Mouse (Mus musculus): ENCODE measurements around the gene Gid4. TPM values are rescaled to one million over a fixed set of nuclear protein-coding genes. Genes with fewer than 3 reads are reported as not detected.
"Not testable (repeated sequence)": the region's sequence is repeated elsewhere in the genome, so short reads cannot be mapped to it uniquely, and the experiment has no call there.

Gid4 gene
- polyA plus RNA-seq, 1 experiment from 2014 or later, result 20.0 TPM

DNA sequence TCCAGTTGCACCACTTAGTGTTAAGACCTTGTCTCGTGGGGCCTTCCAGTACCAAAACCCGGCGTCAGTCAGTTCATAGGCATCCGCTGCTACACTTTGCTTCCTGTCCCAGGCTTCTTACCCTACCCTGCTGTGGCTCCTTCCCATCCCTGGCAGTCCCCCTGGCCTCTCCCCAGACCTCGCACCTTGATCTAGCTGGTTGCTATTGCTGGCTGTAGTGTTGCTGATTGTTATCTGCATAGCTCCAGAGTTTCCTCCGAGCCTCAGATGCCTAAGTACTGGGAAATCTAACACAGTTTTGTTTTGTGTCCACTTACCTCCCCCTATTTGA, 1.5 kb downstream of the Gid4 start:
- Histone ChIP-seq H3K36me3 (ENCODE audit: control insufficient read depth, insufficient read depth, low read length) (no peaks in the 10 kb centered on the region), H3K4me3 (replicated peaks; ENCODE audit: low read length) (peak overlapping the region; percentile 93), H3K27ac (ENCODE audit: low read length) (no peak overlapping the region), H3K27me3 (ENCODE audit: control insufficient read depth, insufficient read depth, low read length) (no peaks in the 10 kb centered on the region), H3K9me3 (replicated peaks; ENCODE audit: control insufficient read depth, low read length) (no peaks in the 10 kb centered on the region), H3K4me2 (ENCODE audit: low read depth, low read length) (peak overlapping the region; percentile 67), H3K9ac (ENCODE audit: low read length) (peak overlapping the region; percentile 96), H3K4me1 (ENCODE audit: control insufficient read depth, insufficient read depth, low read length) (peaks cover 17% of the 10 kb centered on the region)
- 10% methylated on average over 6 of the region's 6 CpGs for WGBS
- no peak for ATAC-seq (ENCODE audit: insufficient read depth, low FRiP score)

DNA sequence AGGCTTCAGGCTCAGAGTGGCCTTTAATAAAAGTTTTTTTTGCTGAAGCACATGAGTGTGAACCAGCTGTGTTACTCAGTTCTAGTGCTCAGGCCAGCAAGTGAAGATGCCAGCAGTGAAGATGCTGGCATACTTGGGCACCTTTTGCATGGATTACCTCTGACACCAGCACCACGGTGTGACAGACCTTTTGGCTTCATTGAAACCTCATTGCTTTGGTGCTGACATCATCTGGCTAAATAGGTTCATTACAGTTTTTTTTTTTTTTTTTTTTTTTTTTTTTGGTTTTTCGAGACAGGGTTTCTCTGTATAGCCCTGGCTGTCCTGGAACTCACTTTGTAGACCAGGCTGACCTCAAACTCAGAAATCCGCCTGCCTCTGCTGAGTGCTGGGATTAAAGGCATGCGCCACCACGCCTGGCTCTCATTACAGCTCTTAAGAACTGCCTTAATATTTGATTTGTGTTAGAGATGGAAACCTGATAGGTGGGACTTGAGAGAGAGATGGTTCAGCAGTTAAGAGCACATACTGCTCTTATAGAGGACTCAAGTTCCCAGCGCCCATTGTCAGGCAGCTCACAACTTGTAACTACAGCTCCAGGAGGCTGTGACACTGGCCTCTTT, 5.2 kb downstream of the Gid4 start:
- Histone ChIP-seq H3K27ac (ENCODE audit: low read length) (no peak overlapping the region), H3K36me3 (ENCODE audit: control insufficient read depth, insufficient read depth, low read length) (no peaks in the 10 kb centered on the region), H3K9me3 (replicated peaks; ENCODE audit: control insufficient read depth, low read length) (no peaks in the 10 kb centered on the region), H3K4me3 (replicated peaks; ENCODE audit: low read length) (no peak overlapping the region), H3K9ac (ENCODE audit: low read length) (no peak overlapping the region), H3K27me3 (ENCODE audit: control insufficient read depth, insufficient read depth, low read length) (no peaks in the 10 kb centered on the region), H3K4me1 (ENCODE audit: control insufficient read depth, insufficient read depth, low read length) (peaks cover 12% of the 10 kb centered on the region), H3K4me2 (ENCODE audit: low read depth, low read length) (no peak overlapping the region)
- no peak for ATAC-seq (ENCODE audit: insufficient read depth, low FRiP score)
- 65% methylated on average over 5 of the region's 6 CpGs for WGBS

DNA sequence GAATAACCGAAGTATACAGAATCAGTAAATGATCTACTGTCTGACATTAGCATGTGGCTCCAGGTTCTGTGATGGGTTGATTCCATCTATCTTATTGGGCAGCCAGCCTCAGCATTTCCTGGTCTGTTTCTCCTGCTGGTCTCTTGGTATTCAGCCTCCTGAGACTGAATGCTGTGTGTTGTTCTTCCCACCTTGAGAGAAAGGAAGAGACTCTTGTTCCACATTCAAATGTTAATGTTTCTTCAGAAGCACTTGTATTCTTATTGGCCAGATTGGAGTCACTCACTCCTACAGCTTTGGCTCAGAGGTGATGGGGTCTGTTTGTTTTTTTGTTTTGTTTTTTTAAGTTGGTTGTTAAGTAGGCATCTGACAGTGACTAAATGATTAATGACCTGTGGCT, 6.1 kb downstream of the Gid4 start:
- H3K27ac ChIP-seq (ENCODE audit: low read length), result no peak overlapping the region
- ATAC-seq (ENCODE audit: insufficient read depth, low FRiP score), result no peak
- H3K4me1 ChIP-seq (ENCODE audit: control insufficient read depth, insufficient read depth, low read length), result peaks cover 12% of the 10 kb centered on the region
- H3K4me2 ChIP-seq (ENCODE audit: low read depth, low read length), result no peak overlapping the region
- no peaks in the 10 kb centered on the region for H3K36me3 ChIP-seq (ENCODE audit: control insufficient read depth, insufficient read depth, low read length)
- no peak overlapping the region for H3K9ac ChIP-seq (ENCODE audit: low read length)
- no peaks in the 10 kb centered on the region for H3K27me3 ChIP-seq (ENCODE audit: control insufficient read depth, insufficient read depth, low read length)
- 89% methylated on average over 1 of the region's 1 CpGs for WGBS
- no peak overlapping the region for H3K4me3 ChIP-seq (replicated peaks; ENCODE audit: low read length)
- H3K9me3 ChIP-seq (replicated peaks; ENCODE audit: control insufficient read depth, low read length), result no peaks in the 10 kb centered on the region

DNA sequence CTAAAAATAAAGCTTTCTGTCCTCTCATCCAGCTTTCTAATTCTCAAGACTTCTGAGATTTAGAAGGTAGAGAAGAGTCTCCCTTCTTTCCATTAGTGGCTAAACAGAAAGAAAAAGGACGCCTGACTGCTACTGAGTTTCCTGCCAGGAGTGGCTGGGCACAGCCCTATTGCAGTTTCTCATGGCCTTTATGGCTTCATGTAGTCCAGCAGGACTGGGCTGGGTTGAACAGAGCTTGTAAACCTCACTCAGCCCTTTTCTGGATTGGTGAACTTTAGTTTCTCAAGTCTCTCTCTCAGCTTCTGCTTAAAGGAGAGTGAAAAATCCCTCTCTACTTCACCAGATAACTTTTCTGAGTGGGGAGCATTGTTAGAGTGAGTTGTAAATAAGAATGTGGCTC, 9.5 kb downstream of the Gid4 start:
- ATAC-seq (ENCODE audit: insufficient read depth, low FRiP score), result no peak
- Histone ChIP-seq H3K27me3 (ENCODE audit: control insufficient read depth, insufficient read depth, low read length) (no peaks in the 10 kb centered on the region), H3K4me3 (replicated peaks; ENCODE audit: low read length) (no peak overlapping the region), H3K27ac (ENCODE audit: low read length) (no peak overlapping the region), H3K9me3 (replicated peaks; ENCODE audit: control insufficient read depth, low read length) (no peaks in the 10 kb centered on the region), H3K4me1 (ENCODE audit: control insufficient read depth, insufficient read depth, low read length) (no peaks in the 10 kb centered on the region), H3K4me2 (ENCODE audit: low read depth, low read length) (no peak overlapping the region), H3K36me3 (ENCODE audit: control insufficient read depth, insufficient read depth, low read length) (0 out of 2 replicates have a peak, but pooled peaks cover 5% of the 10 kb centered on the region), H3K9ac (ENCODE audit: low read length) (no peak overlapping the region)
- WGBS, result 87% methylated on average over 1 of the region's 1 CpGs

DNA sequence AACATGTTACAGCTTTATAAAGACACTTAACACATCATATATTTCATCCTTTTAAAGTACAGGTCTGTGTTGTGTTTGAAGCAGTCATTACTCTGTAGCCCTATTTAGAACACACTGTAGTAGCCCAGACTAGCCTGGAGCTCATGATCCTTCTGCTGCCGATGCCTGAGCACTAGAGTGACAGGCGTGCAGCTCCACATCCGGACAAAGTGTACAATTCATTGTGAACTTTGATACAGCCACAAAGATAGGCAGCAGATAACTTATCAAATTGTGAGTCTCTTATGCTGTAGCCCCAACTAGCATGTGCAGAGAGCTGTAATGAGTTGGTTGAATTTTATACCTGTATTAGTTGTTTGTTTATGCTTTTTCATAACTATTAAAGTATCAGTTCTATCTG, 10.7 kb downstream of the Gid4 start:
- H3K9me3 ChIP-seq (replicated peaks; ENCODE audit: control insufficient read depth, low read length), result no peaks in the 10 kb centered on the region
- no peak overlapping the region for H3K9ac ChIP-seq (ENCODE audit: low read length)
- no peak overlapping the region for H3K4me2 ChIP-seq (ENCODE audit: low read depth, low read length)
- H3K36me3 ChIP-seq (ENCODE audit: control insufficient read depth, insufficient read depth, low read length), result 0 out of 2 replicates have a peak, but pooled peaks cover 5% of the 10 kb centered on the region
- WGBS, result 85% methylated on average over 3 of the region's 3 CpGs
- H3K27ac ChIP-seq (ENCODE audit: low read length), result no peak overlapping the region
- no peak for ATAC-seq (ENCODE audit: insufficient read depth, low FRiP score)
- H3K27me3 ChIP-seq (ENCODE audit: control insufficient read depth, insufficient read depth, low read length), result no peaks in the 10 kb centered on the region
- no peaks in the 10 kb centered on the region for H3K4me1 ChIP-seq (ENCODE audit: control insufficient read depth, insufficient read depth, low read length)
- no peak overlapping the region for H3K4me3 ChIP-seq (replicated peaks; ENCODE audit: low read length)

DNA sequence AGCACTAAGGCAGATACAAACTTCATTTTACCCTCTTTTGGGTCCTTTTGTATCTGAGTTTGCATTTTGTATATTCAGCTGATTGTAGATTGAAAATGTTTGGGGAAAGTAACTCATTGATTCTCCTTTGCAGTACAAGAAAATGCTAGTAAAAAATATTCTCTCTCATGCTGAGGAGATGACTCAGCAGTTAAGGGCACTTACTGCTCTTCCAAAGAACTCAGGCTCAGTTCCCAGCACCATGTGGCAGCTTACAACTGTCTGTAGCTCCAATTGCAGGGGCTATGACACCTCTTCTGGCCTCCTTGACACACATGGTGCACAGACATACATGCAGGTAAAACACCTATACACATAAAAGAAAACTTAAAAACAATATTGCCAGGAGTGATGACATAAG, 16.6 kb downstream of the Gid4 start:
- peaks cover 9% of the 10 kb centered on the region; the same call in 1 of the 2 replicates for H3K36me3 ChIP-seq (ENCODE audit: control insufficient read depth, insufficient read depth, low read length)
- ATAC-seq (ENCODE audit: insufficient read depth, low FRiP score), result no peak
- no peak overlapping the region for H3K9ac ChIP-seq (ENCODE audit: low read length)

DNA sequence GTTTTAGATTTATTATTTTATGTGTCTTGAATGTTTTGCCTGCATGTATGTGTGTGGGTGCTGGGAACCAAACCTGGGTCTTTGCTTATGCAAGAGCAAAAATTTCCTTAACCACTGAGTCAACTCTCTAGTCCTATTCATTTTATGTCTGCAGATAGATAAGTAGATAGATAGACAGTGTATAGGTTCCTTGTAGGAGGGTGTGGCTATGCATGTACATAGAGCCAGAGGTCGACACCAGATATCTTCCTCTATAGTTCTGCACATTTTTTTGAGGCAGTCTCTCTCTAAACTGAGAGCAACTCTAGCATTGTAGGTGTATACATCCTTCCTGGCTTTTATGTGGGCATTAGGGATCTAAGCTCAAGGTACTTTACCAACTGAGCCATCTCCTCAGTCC, 18.2 kb downstream of the Gid4 start:
- no peak for ATAC-seq (ENCODE audit: insufficient read depth, low FRiP score)
- peaks cover 9% of the 10 kb centered on the region; the same call in 1 of the 2 replicates for H3K36me3 ChIP-seq (ENCODE audit: control insufficient read depth, insufficient read depth, low read length)
- no peak overlapping the region for H3K4me3 ChIP-seq (replicated peaks; ENCODE audit: low read length)
- H3K27ac ChIP-seq (ENCODE audit: low read length), result no peak overlapping the region
- H3K4me2 ChIP-seq (ENCODE audit: low read depth, low read length), result no peak overlapping the region
- H3K9ac ChIP-seq (ENCODE audit: low read length), result no peak overlapping the region
- 88% methylated on average over 1 of the region's 1 CpGs for whole genome bisulfite sequencing
- no peaks in the 10 kb centered on the region for H3K4me1 ChIP-seq (ENCODE audit: control insufficient read depth, insufficient read depth, low read length)
- H3K27me3 ChIP-seq (ENCODE audit: control insufficient read depth, insufficient read depth, low read length), result no peaks in the 10 kb centered on the region
- no peaks in the 10 kb centered on the region for H3K9me3 ChIP-seq (replicated peaks; ENCODE audit: control insufficient read depth, low read length)

More for the DNA sequence above, 16.6 kb downstream of the Gid4 start:
- Histone ChIP-seq H3K9me3 (replicated peaks; ENCODE audit: control insufficient read depth, low read length) (no peaks in the 10 kb centered on the region), H3K4me2 (ENCODE audit: low read depth, low read length) (no peak overlapping the region), H3K4me1 (ENCODE audit: control insufficient read depth, insufficient read depth, low read length) (no peaks in the 10 kb centered on the region), H3K27ac (ENCODE audit: low read length) (no peak overlapping the region), H3K27me3 (ENCODE audit: control insufficient read depth, insufficient read depth, low read length) (no peaks in the 10 kb centered on the region), H3K4me3 (replicated peaks; ENCODE audit: low read length) (no peak overlapping the region)

DNA sequence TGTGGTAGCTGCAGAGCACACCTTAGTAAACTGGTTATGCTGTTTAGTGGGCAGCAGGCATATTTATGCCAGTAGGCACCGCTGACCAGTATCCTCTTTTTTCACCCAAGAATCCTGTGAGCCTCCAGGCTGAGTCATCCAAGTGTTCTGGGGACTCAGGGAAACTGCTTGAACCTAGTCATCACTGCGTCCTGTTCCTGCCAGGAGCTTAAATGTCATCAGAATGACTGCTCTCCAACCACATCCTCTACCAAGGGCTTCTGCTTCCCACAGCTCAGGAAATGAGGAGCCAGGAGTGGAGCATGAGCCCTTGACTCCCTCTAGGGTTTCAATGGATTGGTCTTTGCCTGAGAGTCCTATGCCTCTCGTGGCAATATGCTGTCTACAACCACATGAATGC, 19.7 kb downstream of the Gid4 start:
- Histone ChIP-seq H3K4me2 (ENCODE audit: low read depth, low read length) (no peak overlapping the region), H3K4me3 (replicated peaks; ENCODE audit: low read length) (no peak overlapping the region), H3K9ac (ENCODE audit: low read length) (no peak overlapping the region), H3K36me3 (ENCODE audit: control insufficient read depth, insufficient read depth, low read length) (peaks cover 4% of the 10 kb centered on the region), H3K4me1 (ENCODE audit: control insufficient read depth, insufficient read depth, low read length) (no peaks in the 10 kb centered on the region), H3K27me3 (ENCODE audit: control insufficient read depth, insufficient read depth, low read length) (no peaks in the 10 kb centered on the region), H3K9me3 (replicated peaks; ENCODE audit: control insufficient read depth, low read length) (no peaks in the 10 kb centered on the region), H3K27ac (ENCODE audit: low read length) (no peak overlapping the region)
- ATAC-seq (ENCODE audit: insufficient read depth, low FRiP score), result no peak
- 89% methylated on average over 3 of the region's 3 CpGs for WGBS

DNA sequence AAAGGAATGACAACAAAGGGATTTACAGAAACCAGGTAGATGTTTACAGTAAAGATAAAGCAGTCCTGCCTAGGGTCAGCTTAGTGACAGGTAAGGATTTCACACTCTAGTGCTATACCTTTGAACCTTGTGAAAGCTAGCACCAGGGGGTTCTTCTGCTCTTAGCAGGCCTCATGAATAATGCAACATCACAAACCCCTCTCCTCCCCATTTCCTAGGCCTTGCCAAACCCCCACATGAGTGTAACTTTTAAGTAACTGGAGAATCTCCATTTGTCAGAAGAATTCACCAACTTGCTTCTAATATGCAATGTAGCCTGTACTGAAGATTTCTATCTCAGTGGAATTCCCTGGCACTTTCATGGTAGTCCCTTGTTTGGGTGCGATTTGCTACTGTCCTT, 22.7 kb downstream of the Gid4 start:
- not testable (repeated sequence) for H3K4me2 ChIP-seq (ENCODE audit: low read depth, low read length); H3K27me3 ChIP-seq (ENCODE audit: control insufficient read depth, insufficient read depth, low read length); H3K9ac ChIP-seq (ENCODE audit: low read length); H3K4me3 ChIP-seq (replicated peaks; ENCODE audit: low read length); H3K27ac ChIP-seq (ENCODE audit: low read length); H3K9me3 ChIP-seq (replicated peaks; ENCODE audit: control insufficient read depth, low read length); H3K4me1 ChIP-seq (ENCODE audit: control insufficient read depth, insufficient read depth, low read length); ATAC-seq (ENCODE audit: insufficient read depth, low FRiP score)
- peaks cover 10% of the 10 kb centered on the region for H3K36me3 ChIP-seq (ENCODE audit: control insufficient read depth, insufficient read depth, low read length)
- 23% methylated on average over 1 of the region's 1 CpGs for WGBS

DNA sequence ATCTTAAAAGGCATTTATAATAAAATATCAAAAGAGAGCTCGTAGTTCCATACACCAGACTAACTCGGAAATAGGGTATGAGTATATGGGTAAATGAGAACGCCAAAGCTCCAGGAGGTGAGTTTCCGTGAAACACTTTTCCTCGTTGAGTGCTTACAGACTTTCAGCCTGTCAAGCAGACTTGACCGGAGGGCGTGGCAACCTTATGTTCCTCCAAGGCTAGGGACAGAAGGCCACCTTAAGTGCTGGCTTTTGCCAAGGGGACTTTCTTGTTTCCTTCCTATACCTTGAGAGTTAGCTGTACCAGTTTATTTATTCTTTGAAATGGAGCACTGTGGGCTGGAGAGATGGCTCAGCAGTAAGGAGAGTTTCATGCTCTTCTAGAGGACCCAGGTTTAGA, 23.2 kb downstream of the Gid4 start:
- Histone ChIP-seq H3K27me3 (ENCODE audit: control insufficient read depth, insufficient read depth, low read length) (no peaks in the 10 kb centered on the region), H3K4me2 (ENCODE audit: low read depth, low read length) (no peak overlapping the region), H3K27ac (ENCODE audit: low read length) (no peak overlapping the region), H3K9me3 (replicated peaks; ENCODE audit: control insufficient read depth, low read length) (no peaks in the 10 kb centered on the region), H3K4me1 (ENCODE audit: control insufficient read depth, insufficient read depth, low read length) (no peaks in the 10 kb centered on the region), H3K9ac (ENCODE audit: low read length) (no peak overlapping the region), H3K36me3 (ENCODE audit: control insufficient read depth, insufficient read depth, low read length) (peaks cover 6% of the 10 kb centered on the region; the same call in 1 of the 2 replicates), H3K4me3 (replicated peaks; ENCODE audit: low read length) (no peak overlapping the region)
- no peak for ATAC-seq (ENCODE audit: insufficient read depth, low FRiP score)
- WGBS, result 39% methylated on average over 7 of the region's 7 CpGs
